Mouse (Mus musculus) E14TG2a.4 (cell line): Measurements from ENCODE around the gene Mipep.

Source experiments
- CTCF ChIP-seq: conservative IDR thresholded peaks from 2 replicates; pipeline ENCODE4 v1.5.1; 2014; ENCODE audit warnings: low read length
- NANOG ChIP-seq: IDR thresholded peaks from 2 replicates; pipeline ENCODE4 v1.6.1; 2014; ENCODE audit warnings: borderline replicate concordance, low read length, mixed read lengths
- POU5F1 ChIP-seq: IDR thresholded peaks from 2 replicates; pipeline ENCODE4 v1.6.1; 2014; ENCODE audit warnings: low read length, borderline replicate concordance

- TF ChIP-seq CTCF (no peak), NANOG (no peak), POU5F1 (no peak)
Measured at GRCm38 (mm10) chr14:60866399-60866798, 82.0 kb downstream of the Mipep start.
